Mouse (Mus musculus): ENCODE results near the gene Mettl16. TPM values are rescaled to one million over a fixed set of nuclear protein-coding genes. Genes with fewer than 3 reads are reported as not detected.

Mettl16 gene
- polyA plus RNA-seq, 1 experiment from 2014 or later = 41.1 TPM

GRCm38 (mm10) chr11:74826702-74827101 is 56.1 kb downstream of the Mettl16 start:
- no peak for ATAC-seq (ENCODE audit: low FRiP score, low TSS enrichment)
- Histone ChIP-seq H3K9ac (replicated peaks; ENCODE audit: low read length) (no peak overlapping the region), H3K4me3 (replicated peaks; ENCODE audit: low read depth, low read length) (no peak overlapping the region), H3K4me2 (ENCODE audit: low read length) (no peak overlapping the region), H3K4me1 (ENCODE audit: control insufficient read depth, insufficient read depth, low read length) (no peaks in the 10 kb centered on the region), H3K27ac (replicated peaks; ENCODE audit: low read depth, low read length) (no peak overlapping the region), H3K36me3 (ENCODE audit: control insufficient read depth, insufficient read depth, low read length) (no peaks in the 10 kb centered on the region), H3K27me3 (ENCODE audit: control insufficient read depth, insufficient read depth, low read length) (no peaks in the 10 kb centered on the region), H3K9me3 (ENCODE audit: control insufficient read depth, low read length) (no peaks in the 10 kb centered on the region)
- DNase-seq = no peak
- WGBS = 92% methylated on average over 5 of the region's 5 CpGs

GRCm38 (mm10) chr11:74827791-74828403 is 57.3 kb downstream of the Mettl16 start:
- H3K9ac ChIP-seq (replicated peaks; ENCODE audit: low read length) = no peak overlapping the region
- ATAC-seq (ENCODE audit: low FRiP score, low TSS enrichment) (no peak), DNase-seq (no peak)
- peaks cover 5% of the 10 kb centered on the region for H3K4me1 ChIP-seq (ENCODE audit: control insufficient read depth, insufficient read depth, low read length)
- no peak overlapping the region for H3K27ac ChIP-seq (replicated peaks; ENCODE audit: low read depth, low read length)
- no peaks in the 10 kb centered on the region for H3K36me3 ChIP-seq (ENCODE audit: control insufficient read depth, insufficient read depth, low read length)
- no peaks in the 10 kb centered on the region for H3K9me3 ChIP-seq (ENCODE audit: control insufficient read depth, low read length)
- H3K4me2 ChIP-seq (ENCODE audit: low read length) = no peak overlapping the region
- H3K27me3 ChIP-seq (ENCODE audit: control insufficient read depth, insufficient read depth, low read length) = no peaks in the 10 kb centered on the region
- no peak overlapping the region for H3K4me3 ChIP-seq (replicated peaks; ENCODE audit: low read depth, low read length)
- 85% methylated on average over 7 of the region's 7 CpGs for WGBS

GRCm38 (mm10) chr11:74828404-74828931 is 57.8 kb downstream of the Mettl16 start:
- WGBS = 33% methylated on average over 2 of the region's 2 CpGs
- Histone ChIP-seq H3K4me2 (ENCODE audit: low read length) (no peak overlapping the region), H3K27ac (replicated peaks; ENCODE audit: low read depth, low read length) (no peak overlapping the region), H3K4me3 (replicated peaks; ENCODE audit: low read depth, low read length) (no peak overlapping the region), H3K36me3 (ENCODE audit: control insufficient read depth, insufficient read depth, low read length) (no peaks in the 10 kb centered on the region), H3K4me1 (ENCODE audit: control insufficient read depth, insufficient read depth, low read length) (peaks cover 11% of the 10 kb centered on the region), H3K9ac (replicated peaks; ENCODE audit: low read length) (no peak overlapping the region), H3K27me3 (ENCODE audit: control insufficient read depth, insufficient read depth, low read length) (no peaks in the 10 kb centered on the region), H3K9me3 (ENCODE audit: control insufficient read depth, low read length) (no peaks in the 10 kb centered on the region)
- no peak for ATAC-seq (ENCODE audit: low FRiP score, low TSS enrichment)
- DNase-seq = no peak

GRCm38 (mm10) chr11:74828965-74829550 is 58.4 kb downstream of the Mettl16 start:
- Histone ChIP-seq H3K4me3 (replicated peaks; ENCODE audit: low read depth, low read length) (peak overlapping the region; percentile 91), H3K9me3 (ENCODE audit: control insufficient read depth, low read length) (no peaks in the 10 kb centered on the region), H3K9ac (replicated peaks; ENCODE audit: low read length) (no peak overlapping the region), H3K27ac (replicated peaks; ENCODE audit: low read depth, low read length) (0 out of 2 replicates have a peak overlapping the region, but pooled peaks have one; percentile 93), H3K27me3 (ENCODE audit: control insufficient read depth, insufficient read depth, low read length) (no peaks in the 10 kb centered on the region), H3K4me2 (ENCODE audit: low read length) (peak overlapping the region; percentile 87), H3K36me3 (ENCODE audit: control insufficient read depth, insufficient read depth, low read length) (no peaks in the 10 kb centered on the region), H3K4me1 (ENCODE audit: control insufficient read depth, insufficient read depth, low read length) (peaks cover 12% of the 10 kb centered on the region)
- ATAC-seq (ENCODE audit: low FRiP score, low TSS enrichment) (no peak), DNase-seq (no peak)
- WGBS = 9% methylated on average over 11 of the region's 11 CpGs

- ATAC-seq (ENCODE audit: low FRiP score, low TSS enrichment) = peak; percentile 49
- peaks cover 12% of the 10 kb centered on the region for H3K4me1 ChIP-seq (ENCODE audit: control insufficient read depth, insufficient read depth, low read length)
- no peaks in the 10 kb centered on the region for H3K36me3 ChIP-seq (ENCODE audit: control insufficient read depth, insufficient read depth, low read length)
- peak overlapping the region; percentile 93 for H3K27ac ChIP-seq (replicated peaks; ENCODE audit: low read depth, low read length)
- H3K4me3 ChIP-seq (replicated peaks; ENCODE audit: low read depth, low read length) = peak overlapping the region; percentile 91
- H3K27me3 ChIP-seq (ENCODE audit: control insufficient read depth, insufficient read depth, low read length) = no peaks in the 10 kb centered on the region
- H3K4me2 ChIP-seq (ENCODE audit: low read length) = peak overlapping the region; percentile 87
- no peaks in the 10 kb centered on the region for H3K9me3 ChIP-seq (ENCODE audit: control insufficient read depth, low read length)
- under 1% methylated on average over 20 of the region's 20 CpGs for WGBS
- peak; percentile 89 for DNase-seq
- peak overlapping the region; percentile 38 for H3K9ac ChIP-seq (replicated peaks; ENCODE audit: low read length)
Measured at GRCm38 (mm10) chr11:74829812-74830211, 59.2 kb downstream of the Mettl16 start.

- Histone ChIP-seq H3K9me3 (ENCODE audit: control insufficient read depth, low read length) (no peaks in the 10 kb centered on the region), H3K9ac (replicated peaks; ENCODE audit: low read length) (peak within 1 kb of the TSS; percentile 87), H3K36me3 (ENCODE audit: control insufficient read depth, insufficient read depth, low read length) (no peaks in the 10 kb centered on the region), H3K27ac (replicated peaks; ENCODE audit: low read depth, low read length) (peak within 1 kb of the TSS; percentile 93), H3K4me1 (ENCODE audit: control insufficient read depth, insufficient read depth, low read length) (peaks cover 12% of the 10 kb centered on the region), H3K4me3 (replicated peaks; ENCODE audit: low read depth, low read length) (peak within 1 kb of the TSS; percentile 91), H3K27me3 (ENCODE audit: control insufficient read depth, insufficient read depth, low read length) (no peaks in the 10 kb centered on the region), H3K4me2 (ENCODE audit: low read length) (peak within 1 kb of the TSS; percentile 87)
- WGBS = under 1% methylated on average over 70 of the region's 70 CpGs
- DNase-seq (peak; percentile 99), ATAC-seq (ENCODE audit: low FRiP score, low TSS enrichment) (peak; percentile 92)
Measured at GRCm38 (mm10) chr11:74830256-74831161, 59.9 kb downstream of the Mettl16 start, which contains the start of gene Mnt. Mnt (plus strand) TSS chr11:74830920.

GRCm38 (mm10) chr11:74831191-74831605 is 60.6 kb downstream of the Mettl16 start:
- no peaks in the 10 kb centered on the region for H3K9me3 ChIP-seq (ENCODE audit: control insufficient read depth, low read length)
- WGBS = 1% methylated on average over 35 of the region's 35 CpGs
- H3K27ac ChIP-seq (replicated peaks; ENCODE audit: low read depth, low read length) = peak overlapping the region; percentile 93
- peak overlapping the region; percentile 87 for H3K4me2 ChIP-seq (ENCODE audit: low read length)
- DNase-seq (peak; percentile 74), ATAC-seq (ENCODE audit: low FRiP score, low TSS enrichment) (no peak)
- H3K36me3 ChIP-seq (ENCODE audit: control insufficient read depth, insufficient read depth, low read length) = no peaks in the 10 kb centered on the region
- H3K4me1 ChIP-seq (ENCODE audit: control insufficient read depth, insufficient read depth, low read length) = peaks cover 12% of the 10 kb centered on the region
- H3K4me3 ChIP-seq (replicated peaks; ENCODE audit: low read depth, low read length) = peak overlapping the region; percentile 91
- peak overlapping the region; percentile 87 for H3K9ac ChIP-seq (replicated peaks; ENCODE audit: low read length)
- no peaks in the 10 kb centered on the region for H3K27me3 ChIP-seq (ENCODE audit: control insufficient read depth, insufficient read depth, low read length)

GRCm38 (mm10) chr11:74831606-74832451 is 61.2 kb downstream of the Mettl16 start:
- peak overlapping the region; percentile 87 for H3K4me2 ChIP-seq (ENCODE audit: low read length)
- ATAC-seq (ENCODE audit: low FRiP score, low TSS enrichment) (peak; percentile 81), DNase-seq (peak; percentile 98)
- H3K27me3 ChIP-seq (ENCODE audit: control insufficient read depth, insufficient read depth, low read length) = no peaks in the 10 kb centered on the region
- H3K27ac ChIP-seq (replicated peaks; ENCODE audit: low read depth, low read length) = peak overlapping the region; percentile 93
- H3K4me1 ChIP-seq (ENCODE audit: control insufficient read depth, insufficient read depth, low read length) = peaks cover 12% of the 10 kb centered on the region
- H3K36me3 ChIP-seq (ENCODE audit: control insufficient read depth, insufficient read depth, low read length) = 0 out of 2 replicates have a peak, but pooled peaks cover 3% of the 10 kb centered on the region
- H3K9me3 ChIP-seq (ENCODE audit: control insufficient read depth, low read length) = no peaks in the 10 kb centered on the region
- H3K9ac ChIP-seq (replicated peaks; ENCODE audit: low read length) = peak overlapping the region; percentile 87
- WGBS = under 1% methylated on average over 61 of the region's 61 CpGs
- peak overlapping the region; percentile 91 for H3K4me3 ChIP-seq (replicated peaks; ENCODE audit: low read depth, low read length)
